Mouse (Mus musculus): ENCODE measurements around the gene Ccdc88c. TPM values are rescaled to one million over a fixed set of nuclear protein-coding genes. Genes with fewer than 3 reads are reported as not detected.
A peak's percentile ranks its signal among the peaks of the same experiment; 100 is the strongest.

The Ccdc88c gene
- total RNA-seq, 2 experiments from 2014 or later = 28.4 to 34.7 TPM

- peak overlapping the region; percentile 78; the same call in 1 of the 2 replicates for H3K27ac ChIP-seq
- intact Hi-C loops (cut with DNase I) = no loop called here
- no peak for DNase-seq
- H3K4me3 ChIP-seq = no peak overlapping the region
- TF ChIP-seq CTCF (IDR thresholded peaks at IDR 0.05) = no peak
Observed at GRCm38 (mm10) chr12:100999061-100999954, 29.5 kb downstream of the Ccdc88c start.

GRCm38 (mm10) chr12:100998564-100998962 lies 30.3 kb downstream of the Ccdc88c start:
- intact Hi-C loops (cut with DNase I) = no loop called here
- H3K4me3 ChIP-seq = no peak overlapping the region
- no peak for DNase-seq
- peak overlapping the region; percentile 78 for H3K27ac ChIP-seq
- no peak for TF ChIP-seq CTCF (IDR thresholded peaks at IDR 0.05)

- intact Hi-C loops (cut with DNase I) = no loop called here
- no peak for TF ChIP-seq CTCF (IDR thresholded peaks at IDR 0.05)
- Histone ChIP-seq H3K27ac (peak overlapping the region; percentile 78), H3K4me3 (no peak overlapping the region)
- no peak for DNase-seq
Observed at GRCm38 (mm10) chr12:100997830-100998563, 30.9 kb downstream of the Ccdc88c start.

GRCm38 (mm10) chr12:100996378-100996898 lies 32.4 kb downstream of the Ccdc88c start:
- H3K27ac ChIP-seq = peak overlapping the region; percentile 78
- intact Hi-C loops (cut with DNase I) = no loop called here
- no peak for TF ChIP-seq CTCF (IDR thresholded peaks at IDR 0.05)
- H3K4me3 ChIP-seq = no peak overlapping the region
- no peak for DNase-seq

- TF ChIP-seq CTCF (IDR thresholded peaks at IDR 0.05) = no peak
- H3K27ac ChIP-seq = peak overlapping the region; percentile 78
- intact Hi-C loops (cut with DNase I) = no loop called here
- DNase-seq = no peak
- no peak overlapping the region for H3K4me3 ChIP-seq
Observed at GRCm38 (mm10) chr12:100995607-100996377, 33.1 kb downstream of the Ccdc88c start.

- no peak for TF ChIP-seq CTCF (IDR thresholded peaks at IDR 0.05)
- peak overlapping the region; percentile 78 for H3K27ac ChIP-seq
- no peak for DNase-seq
- intact Hi-C loops (cut with DNase I) = no loop called here
- H3K4me3 ChIP-seq = no peak overlapping the region
Observed at GRCm38 (mm10) chr12:100994140-100995015, 34.5 kb downstream of the Ccdc88c start.

GRCm38 (mm10) chr12:100993146-100993545 lies 35.7 kb downstream of the Ccdc88c start:
- peak overlapping the region; percentile 78 for H3K27ac ChIP-seq
- intact Hi-C loops (cut with DNase I) = no loop called here
- no peak for TF ChIP-seq CTCF (IDR thresholded peaks at IDR 0.05)
- DNase-seq = no peak
- H3K4me3 ChIP-seq = no peak overlapping the region

- intact Hi-C loops (cut with DNase I) = no loop called here
- no peak overlapping the region for H3K4me3 ChIP-seq
- no peak for TF ChIP-seq CTCF (IDR thresholded peaks at IDR 0.05)
- H3K27ac ChIP-seq = peak overlapping the region; percentile 78
- no peak for DNase-seq
Observed at GRCm38 (mm10) chr12:100992505-100992904, 36.4 kb downstream of the Ccdc88c start.

GRCm38 (mm10) chr12:100991119-100991518 lies 37.7 kb downstream of the Ccdc88c start:
- intact Hi-C loops (cut with DNase I) = no loop called here
- peak overlapping the region; percentile 81 for H3K27ac ChIP-seq
- no peak for DNase-seq
- no peak for TF ChIP-seq CTCF (IDR thresholded peaks at IDR 0.05)
- no peak overlapping the region for H3K4me3 ChIP-seq

- intact Hi-C loops (cut with DNase I) = no loop called here
- no peak overlapping the region for H3K4me3 ChIP-seq
- DNase-seq = no peak
- peak overlapping the region; percentile 81 for H3K27ac ChIP-seq
- TF ChIP-seq CTCF (IDR thresholded peaks at IDR 0.05) = no peak
Observed at GRCm38 (mm10) chr12:100990291-100990690, 38.6 kb downstream of the Ccdc88c start.

- no peak overlapping the region for H3K4me3 ChIP-seq
- H3K27ac ChIP-seq = peak overlapping the region; percentile 81
- intact Hi-C loops (cut with DNase I) = no loop called here
- no peak for TF ChIP-seq CTCF (IDR thresholded peaks at IDR 0.05)
- no peak for DNase-seq
Observed at GRCm38 (mm10) chr12:100989780-100990288, 39.0 kb downstream of the Ccdc88c start.
